In genomic region chr3:115596523-115596922, GRCm38 (mm10) we compare ENCODE assay signal across 8 mouse cellular contexts.
DNase-seq lines count a peak whose midpoint lies in the region.

No protein-coding gene starts in this region.

- no peak overlapping the region for H3K27ac ChIP-seq in heart, embryonic 10.5 days

- no peak overlapping the region for H3K4me3 ChIP-seq in heart, embryonic 10.5 days

- 30% methylated on average over 6 of the region's 6 CpGs for WGBS in heart, embryonic 10.5 days

- H3K4me1 ChIP-seq in heart, embryonic 10.5 days, result no peaks in the 10 kb centered on the region

- no peaks in the 10 kb centered on the region for H3K9me3 ChIP-seq in heart, embryonic 10.5 days

- no peaks in the 10 kb centered on the region for H3K27me3 ChIP-seq in heart, embryonic 10.5 days (ENCODE audit: insufficient read depth, poor library complexity, severe bottlenecking)

- H3K36me3 ChIP-seq in heart, embryonic 10.5 days, result no peaks in the 10 kb centered on the region

- DNase-seq in CD8-positive naive resting alpha-beta T cell, adult 2 months (ENCODE audit: low read depth in 2 of 2, low spot score in 2 of 2), result peak; percentile 84 to 87
- DNase-seq in adrenal gland, adult (ENCODE audit: inconsistent age in 2 of 2, low spot score in 1 of 2), result peak; percentile 59 to 87
- peak; percentile 70 for DNase-seq in embryo, embryonic 10 days (ENCODE audit: low spot score)
- DNase-seq in heart, embryonic 10.5 days (ENCODE audit: low spot score), result peak; percentile 82
- peak; percentile 74 for DNase-seq in kidney, postnatal 14 days
- peak; percentile 61 for DNase-seq in lung, adult 18-20 months
- DNase-seq in retina, postnatal 7 days (ENCODE audit: low read depth, low spot score), result peak; percentile 5
- peak; percentile 58 for DNase-seq in urinary bladder, postnatal 25 days (ENCODE audit: low spot score)

Comparison
In these comparisons a context has a peak if more than half of its experiments do, and no peak if none do; other contexts are left out.
1. DNase-seq: peak in every context shown above with its lines; median percentile 86 in CD8-positive naive resting alpha-beta T cell, adult 2 months; 82 in heart, embryonic 10.5 days; 74 in kidney, postnatal 14 days; 73 in adrenal gland, adult; 70 in embryo, embryonic 10 days; 61 in lung, adult 18-20 months; 58 in urinary bladder, postnatal 25 days; 5 in retina, postnatal 7 days.